Mouse (Mus musculus): ENCODE data around the gene Sall1. TPM values are rescaled to one million over a fixed set of nuclear protein-coding genes. Genes with fewer than 3 reads are reported as not detected.

The Sall1 gene
- polyA plus RNA-seq, 1 experiment from 2014 or later: 7.7 TPM

GRCm38 (mm10) chr8:89012024-89012712 is 31.8 kb downstream of the Sall1 start:
- Histone ChIP-seq H3K27ac (ENCODE audit: low read depth, low read length) (no peak overlapping the region), H3K9me3 (replicated peaks; ENCODE audit: control insufficient read depth, low read length) (no peaks in the 10 kb centered on the region), H3K27me3 (ENCODE audit: control insufficient read depth, insufficient read depth, low read length) (peaks cover 8% of the 10 kb centered on the region), H3K9ac (ENCODE audit: low read depth, low read length) (no peak overlapping the region), H3K4me1 (ENCODE audit: control insufficient read depth, insufficient read depth, low read length) (0 out of 2 replicates have a peak, but pooled peaks cover 2% of the 10 kb centered on the region), H3K36me3 (ENCODE audit: control insufficient read depth, insufficient read depth, low read length) (no peaks in the 10 kb centered on the region), H3K4me2 (peak overlapping the region; percentile 24; the same call in 1 of the 2 replicates), H3K4me3 (ENCODE audit: low read depth, low read length) (no peak overlapping the region)
- WGBS (ENCODE audit: insufficient replicate concordance): 31% methylated on average over 12 of the region's 12 CpGs
- no peak for ATAC-seq (replicated peaks; ENCODE audit: insufficient number of reproducible peaks, low FRiP score, low TSS enrichment)

DNA sequence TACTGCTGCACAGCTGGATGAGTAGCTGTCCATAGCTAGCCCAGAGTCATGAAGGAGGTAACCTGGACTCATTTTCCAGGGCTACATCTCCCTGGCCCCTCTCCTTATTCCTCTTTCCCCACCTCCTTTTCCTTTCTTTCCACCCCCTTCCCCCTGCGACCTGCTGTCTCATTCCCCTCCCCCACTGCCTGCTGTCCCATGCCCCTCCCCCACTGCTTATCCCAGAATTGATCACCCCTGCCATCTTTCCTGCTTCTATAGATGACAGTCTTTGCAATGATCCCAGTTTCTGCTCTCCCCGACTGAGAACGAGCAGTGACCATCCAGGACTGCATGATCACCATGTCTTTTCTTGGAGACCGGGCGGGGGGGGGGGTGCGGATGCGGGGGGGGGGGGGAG is 35.2 kb downstream of the Sall1 start:
- Histone ChIP-seq H3K9ac (ENCODE audit: low read depth, low read length) (no peak overlapping the region), H3K4me3 (ENCODE audit: low read depth, low read length) (no peak overlapping the region), H3K9me3 (replicated peaks; ENCODE audit: control insufficient read depth, low read length) (no peaks in the 10 kb centered on the region), H3K4me2 (no peak overlapping the region), H3K27ac (ENCODE audit: low read depth, low read length) (no peak overlapping the region), H3K27me3 (ENCODE audit: control insufficient read depth, insufficient read depth, low read length) (peaks cover 8% of the 10 kb centered on the region), H3K4me1 (ENCODE audit: control insufficient read depth, insufficient read depth, low read length) (peaks cover 5% of the 10 kb centered on the region; the same call in 1 of the 2 replicates), H3K36me3 (ENCODE audit: control insufficient read depth, insufficient read depth, low read length) (no peaks in the 10 kb centered on the region)
- ATAC-seq (replicated peaks; ENCODE audit: insufficient number of reproducible peaks, low FRiP score, low TSS enrichment): no peak
- 45% methylated on average over 5 of the region's 7 CpGs for WGBS (ENCODE audit: insufficient replicate concordance)

DNA sequence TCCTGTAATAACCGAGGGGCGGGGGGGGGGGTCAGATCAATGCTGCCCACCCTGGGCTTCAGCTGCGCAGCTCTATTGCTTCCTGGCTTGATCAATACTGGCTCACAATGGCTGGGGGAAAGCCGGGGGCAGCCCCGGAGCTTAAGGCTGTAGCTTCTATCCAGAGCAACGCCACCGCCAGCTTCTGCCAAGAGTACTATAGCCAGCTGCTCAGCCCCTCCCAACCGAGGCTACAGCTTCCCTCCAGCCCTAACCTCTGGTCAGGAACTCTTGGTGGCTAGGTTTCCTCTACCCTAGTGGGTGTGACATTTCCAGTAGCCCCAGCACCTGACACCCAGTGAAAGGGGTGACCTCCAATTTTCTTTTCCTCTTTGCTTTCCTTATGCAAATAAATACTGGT is 36.8 kb downstream of the Sall1 start:
- no peak; the same call in 1 of the 2 replicates for ATAC-seq (replicated peaks; ENCODE audit: insufficient number of reproducible peaks, low FRiP score, low TSS enrichment)
- Histone ChIP-seq H3K4me2 (peak overlapping the region; percentile 96), H3K4me3 (ENCODE audit: low read depth, low read length) (peak overlapping the region; percentile 56), H3K27ac (ENCODE audit: low read depth, low read length) (no peak overlapping the region), H3K9me3 (replicated peaks; ENCODE audit: control insufficient read depth, low read length) (no peaks in the 10 kb centered on the region), H3K27me3 (ENCODE audit: control insufficient read depth, insufficient read depth, low read length) (peaks cover 8% of the 10 kb centered on the region), H3K36me3 (ENCODE audit: control insufficient read depth, insufficient read depth, low read length) (no peaks in the 10 kb centered on the region), H3K4me1 (ENCODE audit: control insufficient read depth, insufficient read depth, low read length) (peaks cover 5% of the 10 kb centered on the region; the same call in 1 of the 2 replicates), H3K9ac (ENCODE audit: low read depth, low read length) (no peak overlapping the region)
- under 1% methylated on average over 8 of the region's 8 CpGs for WGBS (ENCODE audit: insufficient replicate concordance)

- Histone ChIP-seq H3K9ac (ENCODE audit: low read depth, low read length) (peak overlapping the region; percentile 65), H3K27ac (ENCODE audit: low read depth, low read length) (no peak overlapping the region)
Measured at GRCm38 (mm10) chr8:89006426-89006825, 37.5 kb downstream of the Sall1 start.

DNA sequence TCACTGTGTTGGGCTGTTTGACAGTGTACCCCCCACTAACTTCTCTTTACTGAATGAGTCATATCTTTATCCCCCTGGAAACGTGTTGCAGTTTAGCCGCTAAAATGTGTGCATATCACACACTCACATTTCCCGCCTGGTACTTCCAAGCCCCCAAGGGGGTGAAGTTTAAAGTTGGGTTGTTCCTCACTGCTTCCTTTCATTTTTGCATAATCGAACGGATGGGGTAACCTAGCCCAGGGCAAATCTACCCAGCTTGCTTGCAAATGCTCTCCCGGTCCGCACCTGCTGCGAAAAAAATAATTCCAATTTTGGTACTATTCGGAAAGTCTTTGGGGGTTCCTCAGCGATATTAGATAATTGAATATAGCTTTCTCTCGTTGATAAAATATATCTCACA is 38.2 kb downstream of the Sall1 start:
- Histone ChIP-seq H3K9ac (ENCODE audit: low read depth, low read length) (no peak overlapping the region), H3K9me3 (replicated peaks; ENCODE audit: control insufficient read depth, low read length) (no peaks in the 10 kb centered on the region), H3K4me2 (peak overlapping the region; percentile 96), H3K36me3 (ENCODE audit: control insufficient read depth, insufficient read depth, low read length) (no peaks in the 10 kb centered on the region), H3K4me3 (ENCODE audit: low read depth, low read length) (peak overlapping the region; percentile 56), H3K27me3 (ENCODE audit: control insufficient read depth, insufficient read depth, low read length) (peaks cover 10% of the 10 kb centered on the region; the same call in 1 of the 2 replicates), H3K4me1 (ENCODE audit: control insufficient read depth, insufficient read depth, low read length) (peaks cover 5% of the 10 kb centered on the region; the same call in 1 of the 2 replicates), H3K27ac (ENCODE audit: low read depth, low read length) (no peak overlapping the region)
- no peak for ATAC-seq (replicated peaks; ENCODE audit: insufficient number of reproducible peaks, low FRiP score, low TSS enrichment)
- 30% methylated on average over 11 of the region's 11 CpGs for WGBS (ENCODE audit: insufficient replicate concordance)

More at GRCm38 (mm10) chr8:89006426-89006825, 37.5 kb downstream of the Sall1 start:
- Histone ChIP-seq H3K36me3 (ENCODE audit: control insufficient read depth, insufficient read depth, low read length) (no peaks in the 10 kb centered on the region), H3K4me3 (ENCODE audit: low read depth, low read length) (peak overlapping the region; percentile 56), H3K4me1 (ENCODE audit: control insufficient read depth, insufficient read depth, low read length) (peaks cover 5% of the 10 kb centered on the region; the same call in 1 of the 2 replicates), H3K9me3 (replicated peaks; ENCODE audit: control insufficient read depth, low read length) (no peaks in the 10 kb centered on the region), H3K4me2 (peak overlapping the region; percentile 96), H3K27me3 (ENCODE audit: control insufficient read depth, insufficient read depth, low read length) (peaks cover 10% of the 10 kb centered on the region; the same call in 1 of the 2 replicates)
- 1% methylated on average over 34 of the region's 34 CpGs for WGBS (ENCODE audit: insufficient replicate concordance)
- ATAC-seq (replicated peaks; ENCODE audit: insufficient number of reproducible peaks, low FRiP score, low TSS enrichment): no peak

DNA sequence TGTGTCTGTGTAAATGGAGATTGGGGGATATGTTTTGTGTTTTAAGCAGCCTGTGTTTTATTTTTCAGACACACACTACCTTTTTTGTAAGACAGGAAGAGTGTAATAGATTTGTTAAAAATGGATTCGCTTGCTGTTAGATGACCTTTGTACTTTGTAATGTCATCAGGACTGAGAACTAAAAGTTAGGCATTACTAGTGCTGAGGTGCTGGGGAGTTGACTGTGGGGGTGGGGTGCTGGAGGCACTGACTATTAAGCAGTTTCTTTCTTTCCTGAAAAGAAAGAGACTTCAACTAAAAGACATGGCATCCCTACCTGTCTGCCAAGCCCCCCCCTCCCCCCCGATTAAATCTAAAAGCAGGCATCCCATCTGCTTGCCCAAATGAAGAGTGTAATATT is 39.9 kb downstream of the Sall1 start:
- no peak for ATAC-seq (replicated peaks; ENCODE audit: insufficient number of reproducible peaks, low FRiP score, low TSS enrichment)
- H3K27me3 ChIP-seq (ENCODE audit: control insufficient read depth, insufficient read depth, low read length): peaks cover 10% of the 10 kb centered on the region; the same call in 1 of the 2 replicates

DNA sequence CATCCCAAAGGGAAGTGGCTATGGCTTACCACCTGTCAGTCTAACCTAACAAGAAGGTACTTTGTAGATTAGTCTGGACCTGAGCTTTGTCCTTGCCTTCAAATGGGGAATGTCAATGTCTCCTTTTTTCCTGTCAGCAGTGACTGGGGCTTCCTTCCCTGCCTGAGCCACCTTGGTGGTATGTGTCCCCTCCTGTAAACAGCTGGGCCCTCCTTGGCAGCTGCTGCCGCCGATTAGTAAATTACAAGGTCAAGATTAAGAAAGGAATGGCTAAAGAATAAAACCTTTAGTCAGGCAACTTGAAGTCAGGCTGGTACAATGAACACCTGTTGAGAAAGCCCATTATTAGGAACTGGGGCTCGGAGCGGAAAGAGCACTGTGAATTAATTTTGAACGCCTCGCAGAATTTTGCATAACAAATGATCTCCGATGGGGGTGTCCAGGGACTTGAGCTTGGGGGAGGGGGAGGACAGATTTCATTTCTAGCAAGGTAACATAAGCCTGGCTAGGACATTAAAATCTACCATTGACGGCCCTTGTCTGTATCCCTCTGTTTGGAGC is 40.5 kb downstream of the Sall1 start:
- Histone ChIP-seq H3K4me2 (no peak overlapping the region), H3K9me3 (replicated peaks; ENCODE audit: control insufficient read depth, low read length) (no peaks in the 10 kb centered on the region), H3K36me3 (ENCODE audit: control insufficient read depth, insufficient read depth, low read length) (no peaks in the 10 kb centered on the region), H3K9ac (ENCODE audit: low read depth, low read length) (no peak overlapping the region), H3K27ac (ENCODE audit: low read depth, low read length) (no peak overlapping the region), H3K4me3 (ENCODE audit: low read depth, low read length) (no peak overlapping the region), H3K4me1 (ENCODE audit: control insufficient read depth, insufficient read depth, low read length) (peaks cover 5% of the 10 kb centered on the region; the same call in 1 of the 2 replicates), H3K27me3 (ENCODE audit: control insufficient read depth, insufficient read depth, low read length) (peaks cover 8% of the 10 kb centered on the region; the same call in 1 of the 2 replicates)
- WGBS (ENCODE audit: insufficient replicate concordance): 46% methylated on average over 8 of the region's 8 CpGs
- no peak for ATAC-seq (replicated peaks; ENCODE audit: insufficient number of reproducible peaks, low FRiP score, low TSS enrichment)

More for the DNA sequence above, 39.9 kb downstream of the Sall1 start:
- Histone ChIP-seq H3K9me3 (replicated peaks; ENCODE audit: control insufficient read depth, low read length) (no peaks in the 10 kb centered on the region), H3K36me3 (ENCODE audit: control insufficient read depth, insufficient read depth, low read length) (no peaks in the 10 kb centered on the region), H3K4me1 (ENCODE audit: control insufficient read depth, insufficient read depth, low read length) (peaks cover 5% of the 10 kb centered on the region; the same call in 1 of the 2 replicates), H3K4me2 (no peak overlapping the region), H3K9ac (ENCODE audit: low read depth, low read length) (no peak overlapping the region), H3K27ac (ENCODE audit: low read depth, low read length) (no peak overlapping the region), H3K4me3 (ENCODE audit: low read depth, low read length) (no peak overlapping the region)
- 35% methylated on average over 2 of the region's 2 CpGs for WGBS (ENCODE audit: insufficient replicate concordance)

GRCm38 (mm10) chr8:89002128-89002527 is 41.8 kb downstream of the Sall1 start:
- H3K4me1 ChIP-seq (ENCODE audit: control insufficient read depth, insufficient read depth, low read length): peaks cover 3% of the 10 kb centered on the region; the same call in 1 of the 2 replicates
- no peak overlapping the region for H3K9ac ChIP-seq (ENCODE audit: low read depth, low read length)
- H3K36me3 ChIP-seq (ENCODE audit: control insufficient read depth, insufficient read depth, low read length): no peaks in the 10 kb centered on the region
- peaks cover 2% of the 10 kb centered on the region; the same call in 1 of the 2 replicates for H3K27me3 ChIP-seq (ENCODE audit: control insufficient read depth, insufficient read depth, low read length)
- WGBS (ENCODE audit: insufficient replicate concordance): 33% methylated on average over 2 of the region's 2 CpGs
- no peak for ATAC-seq (replicated peaks; ENCODE audit: insufficient number of reproducible peaks, low FRiP score, low TSS enrichment)
- H3K9me3 ChIP-seq (replicated peaks; ENCODE audit: control insufficient read depth, low read length): no peaks in the 10 kb centered on the region
- H3K4me2 ChIP-seq: no peak overlapping the region
- no peak overlapping the region for H3K27ac ChIP-seq (ENCODE audit: low read depth, low read length)
- no peak overlapping the region for H3K4me3 ChIP-seq (ENCODE audit: low read depth, low read length)
